Mouse (Mus musculus) 3T3-L1 (cell line): Measurements from ENCODE around the gene Eif3b.

ENCODE experiments used
- DNase-seq: peaks from one replicate; pipeline ENCODE4 v3.0.0-alpha.2; 2015; ENCODE audit warnings: low read depth, low spot score

The Eif3b gene

DNA sequence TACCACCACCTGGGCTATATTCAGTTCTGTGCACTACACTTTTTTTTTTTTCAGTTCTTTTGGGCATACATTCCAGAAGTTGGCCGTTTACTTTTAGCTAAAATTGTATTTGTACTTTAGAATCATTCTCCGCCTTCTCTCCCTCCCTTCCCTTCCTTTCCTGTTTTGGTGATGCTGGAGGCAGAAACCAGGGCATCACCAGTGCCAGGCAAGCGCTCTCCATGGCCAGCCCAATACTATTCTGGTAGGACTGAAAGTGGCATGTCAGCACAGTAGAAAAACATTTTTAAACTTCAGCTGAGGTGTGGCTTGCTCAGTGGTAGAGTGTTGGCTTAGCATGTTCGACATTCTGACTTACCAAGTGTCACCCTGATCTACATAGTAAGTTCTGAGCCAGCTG, 62.3 kb downstream of the Eif3b start:
- DNase-seq, result no peak

DNA sequence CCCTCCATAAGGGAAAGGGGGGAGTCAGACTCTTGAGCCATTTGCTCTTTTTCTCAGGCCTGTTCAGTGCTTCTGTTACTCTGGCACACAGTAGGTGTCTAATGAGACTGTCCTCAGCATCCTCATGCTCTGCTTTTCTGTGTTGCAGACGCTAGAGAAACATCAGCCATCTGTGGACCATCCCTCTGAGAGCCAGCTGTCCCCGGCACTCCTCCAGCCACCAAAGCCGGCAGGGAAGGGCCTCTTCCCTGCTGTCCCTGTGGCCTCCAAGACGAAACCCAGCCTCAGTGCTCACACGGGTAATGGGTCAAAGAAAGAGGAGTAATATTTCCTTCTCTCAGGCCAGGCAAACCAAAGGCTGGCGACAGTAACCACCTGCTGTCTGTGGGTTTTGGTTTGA, 72.0 kb downstream of the Eif3b start:
- no peak for DNase-seq

DNA sequence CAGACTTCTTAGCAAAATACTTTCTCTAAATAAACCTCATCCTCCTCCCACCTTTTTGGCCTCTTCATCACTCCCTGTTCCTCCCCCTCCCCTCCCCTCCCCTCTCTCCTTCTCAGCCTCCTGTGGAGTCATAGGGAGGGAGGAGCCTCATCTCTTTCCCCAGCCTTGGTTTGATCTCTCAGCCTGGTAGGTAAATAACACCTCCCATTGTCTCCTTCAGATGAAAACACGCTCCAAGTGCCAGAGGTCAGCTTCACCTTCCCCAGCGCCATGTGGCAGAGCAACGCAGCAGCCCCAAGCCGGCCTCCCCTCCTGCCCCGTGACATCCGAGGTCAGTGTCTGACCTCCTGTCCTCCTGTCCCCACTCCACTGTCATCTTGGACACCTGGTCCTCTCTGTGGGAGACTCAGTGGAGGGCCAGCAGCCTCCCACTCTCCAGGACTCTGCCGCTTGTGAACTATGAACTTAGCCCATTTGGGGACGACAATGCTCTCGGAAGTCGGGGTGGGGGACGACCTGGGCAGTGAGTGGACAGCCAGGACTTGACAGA, 73.6 kb downstream of the Eif3b start:
- no peak for DNase-seq
